Mouse (Mus musculus) ZHBTc4 (cell line): ENCODE measurements around the gene Stat5b.

Experiments used
- DNase-seq: peaks from one replicate; pipeline ENCODE4 v3.0.0-alpha.2; 2011; ENCODE audit warnings: low read depth, low spot score

Gene Stat5b

GRCm38 (mm10) chr11:100738066-100738604 lies 112.4 kb downstream of the Stat5b start, which contains the start of gene Rab5c:
Gene Rab5c, minus strand, starts transcription at chr11:100738215.
- peak; percentile 100 for DNase-seq

- DNase-seq = no peak
These were observed 113.3 kb downstream of the Stat5b start for GRCm38 (mm10) chr11:100737105-100737733.

- DNase-seq = no peak
These were observed 113.8 kb downstream of the Stat5b start for GRCm38 (mm10) chr11:100736746-100737080.

GRCm38 (mm10) chr11:100735954-100736745 lies 114.4 kb downstream of the Stat5b start:
- no peak for DNase-seq

GRCm38 (mm10) chr11:100735134-100735865 lies 115.2 kb downstream of the Stat5b start:
- no peak for DNase-seq
